Mouse (Mus musculus) intestine, embryonic 15.5 days (tissue): ENCODE measurements at regions not wholly inside any gene's neighbourhood (a gene's known extent, or its start where the extent isn't known, plus 50 kb on each side); places are given as distances from the start of the nearest gene placed in this dataset.

Experiments
- ATAC-seq: fragments of 200-750 bp; cut with Nextera tagmentation; 2 replicates; pipeline ENCODE4 v1.8.0; 2017; ENCODE audit warnings: moderate TSS enrichment, moderate library complexity
- H3K27ac ChIP-seq: fragments of 300-500 bp; sonication (generic); 2 replicates; pipeline ENCODE4 v1.5.1; 2015; ENCODE audit warnings: mild to moderate bottlenecking, inconsistent platforms
- H3K27me3 ChIP-seq: fragments of 300-500 bp; sonication (generic); replicated peaks from 2 replicates; pipeline ENCODE4 v1.6.1; 2015; ENCODE audit warnings: inconsistent platforms
- H3K36me3 ChIP-seq: fragments of 300-500 bp; sonication (generic); 2 replicates; pipeline ENCODE4 v1.6.1; 2015; ENCODE audit warnings: inconsistent platforms
- H3K4me1 ChIP-seq: fragments of 300-500 bp; sonication (generic); replicated peaks from 2 replicates; pipeline ENCODE4 v1.6.1; 2015; ENCODE audit warnings: inconsistent platforms
- H3K4me2 ChIP-seq: fragments of 300-500 bp; sonication (generic); replicated peaks from 2 replicates; pipeline ENCODE4 v1.6.1; 2015; ENCODE audit warnings: mild to moderate bottlenecking, inconsistent platforms
- H3K4me3 ChIP-seq: fragments of 300-500 bp; sonication (generic); replicated peaks from 2 replicates; pipeline ENCODE4 v1.5.1; 2015; ENCODE audit warnings: inconsistent platforms
- H3K9ac ChIP-seq: fragments of 300-500 bp; sonication (generic); 2 replicates; pipeline ENCODE4 v1.6.1; 2015; ENCODE audit warnings: inconsistent platforms
- H3K9me3 ChIP-seq: fragments of 300-500 bp; sonication (generic); 2 replicates; pipeline ENCODE4 v1.6.1; 2016; ENCODE audit warnings: inconsistent platforms
- WGBS: fragments of 180-500 bp; shearing (Covaris S2); methylation state at CpG from one replicate; pipeline ENCODE4 v1.1.7; 2015; 5-methylcytosine and 5-hydroxymethylcytosine counted together

DNA sequence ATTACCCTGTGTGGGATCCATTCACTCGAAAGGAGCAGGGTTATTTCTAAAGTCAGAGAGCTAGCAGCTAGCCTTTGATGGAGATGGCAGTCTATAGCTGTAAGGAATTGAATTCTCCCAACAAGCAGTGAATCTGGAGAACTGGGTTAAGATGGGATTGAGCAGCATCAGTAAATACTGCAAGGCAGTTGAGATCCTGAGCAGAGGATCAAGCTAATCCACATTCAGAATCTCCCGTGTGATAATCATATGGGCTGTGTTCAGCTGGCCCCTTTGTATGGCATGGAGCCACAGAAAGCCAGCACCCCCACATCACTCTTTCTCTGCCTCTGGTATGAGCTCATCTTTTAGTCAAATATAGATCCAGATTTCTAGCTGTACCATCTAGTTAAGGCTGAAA, 334.9 kb downstream of the Actr3 start:
- no peak overlapping the region for H3K27ac ChIP-seq
- WGBS = 63% methylated on average over 2 of the region's 2 CpGs

DNA sequence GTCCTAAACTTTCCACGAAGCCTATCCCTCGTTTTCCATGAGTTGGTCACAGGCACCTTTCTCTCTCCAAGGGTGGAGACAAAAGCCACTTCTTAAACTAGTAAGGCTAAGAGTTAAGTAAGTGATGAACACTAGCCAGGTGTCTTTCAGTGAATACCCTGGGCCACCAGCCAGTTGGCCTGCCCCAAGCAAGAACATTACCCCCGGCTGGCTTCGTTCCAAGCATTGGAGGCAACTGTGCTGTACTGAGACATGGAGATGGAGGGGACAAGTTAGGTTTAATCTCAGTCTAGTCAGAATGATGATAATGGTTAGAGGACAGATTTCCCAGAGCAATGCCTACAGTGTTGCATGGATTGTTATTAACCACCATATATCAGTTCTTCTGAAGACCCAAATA, 350.6 kb downstream of the Actr3 start:
- Histone ChIP-seq H3K9me3 (no peaks in the 10 kb centered on the region), H3K27ac (no peak overlapping the region), H3K4me3 (no peak overlapping the region), H3K4me2 (no peak overlapping the region), H3K9ac (no peak overlapping the region), H3K36me3 (no peaks in the 10 kb centered on the region), H3K27me3 (no peaks in the 10 kb centered on the region), H3K4me1 (no peaks in the 10 kb centered on the region)
- ATAC-seq = no peak
- whole genome bisulfite sequencing = 87% methylated on average over 4 of the region's 4 CpGs

More for the DNA sequence above, 334.9 kb downstream of the Actr3 start:
- ATAC-seq = no peak
- no peak overlapping the region for H3K4me2 ChIP-seq
- H3K36me3 ChIP-seq = no peaks in the 10 kb centered on the region
- H3K27me3 ChIP-seq = no peaks in the 10 kb centered on the region
- no peak overlapping the region for H3K4me3 ChIP-seq
- H3K9ac ChIP-seq = no peak overlapping the region
- H3K9me3 ChIP-seq = no peaks in the 10 kb centered on the region
- no peaks in the 10 kb centered on the region for H3K4me1 ChIP-seq

DNA sequence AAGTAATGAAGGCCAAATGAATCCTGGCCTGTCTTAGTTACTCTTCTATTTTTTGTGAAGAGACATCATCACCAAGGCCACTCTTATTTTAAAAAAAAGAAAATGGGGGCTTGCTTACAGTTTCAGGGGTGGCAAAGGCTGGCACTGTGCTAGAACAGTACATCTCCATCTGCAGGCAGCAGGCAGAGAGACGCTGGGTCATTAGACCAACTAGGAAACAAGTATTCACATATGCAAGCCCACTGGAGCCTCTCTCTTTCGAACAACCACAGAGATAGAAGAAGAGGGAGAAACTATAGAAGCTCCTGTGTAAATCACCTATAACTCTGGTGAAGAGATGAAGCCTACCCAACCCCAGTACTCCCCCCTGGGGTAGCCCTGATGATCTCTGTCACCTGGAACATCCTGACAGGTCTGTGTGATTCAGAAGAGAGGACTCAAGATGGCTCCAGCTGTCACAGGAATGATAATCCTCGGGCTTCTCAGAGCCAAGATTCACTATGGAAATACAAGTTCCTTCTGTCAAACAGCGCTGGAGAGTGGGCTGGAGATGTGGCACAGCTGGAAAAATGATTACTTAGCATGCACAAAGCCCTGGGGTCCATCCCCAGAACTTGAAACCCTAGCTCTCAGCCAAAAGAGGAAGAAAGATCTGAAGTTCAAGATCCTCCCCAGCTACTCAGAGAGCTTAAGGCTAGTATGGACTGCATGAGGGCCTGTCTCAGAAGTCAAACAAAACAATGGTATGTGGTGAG, 395.8 kb downstream of the Actr3 start:
- Histone ChIP-seq H3K9ac (no peak overlapping the region), H3K9me3 (no peaks in the 10 kb centered on the region), H3K4me2 (no peak overlapping the region), H3K4me3 (no peak overlapping the region), H3K27me3 (no peaks in the 10 kb centered on the region), H3K27ac (no peak overlapping the region), H3K36me3 (no peaks in the 10 kb centered on the region), H3K4me1 (no peaks in the 10 kb centered on the region)
- 43% methylated on average over 4 of the region's 4 CpGs for whole genome bisulfite sequencing
- ATAC-seq = peak; percentile 72

DNA sequence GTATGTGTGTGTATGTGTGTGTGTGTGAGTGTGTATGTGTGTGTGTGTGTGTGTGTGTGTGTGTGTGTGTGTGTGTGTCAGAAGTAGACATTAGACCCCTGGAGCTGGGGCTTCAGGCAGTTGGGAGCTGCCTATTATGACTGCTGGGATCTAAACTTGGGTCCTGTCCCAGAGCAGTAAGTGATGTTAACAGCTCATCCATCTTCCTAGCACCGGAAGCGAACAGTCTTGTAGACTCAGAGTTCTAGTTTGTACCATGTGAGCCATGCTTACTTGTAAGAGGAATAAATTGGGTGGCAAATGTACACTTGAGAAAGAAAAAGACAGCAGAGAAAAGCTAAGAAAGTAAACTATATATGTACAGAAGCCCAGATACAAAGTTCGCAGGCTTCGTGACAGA, 422.2 kb downstream of the Actr3 start:
- Histone ChIP-seq H3K4me3 (no peak overlapping the region), H3K9ac (no peak overlapping the region), H3K4me2 (no peak overlapping the region), H3K36me3 (no peaks in the 10 kb centered on the region), H3K27me3 (no peaks in the 10 kb centered on the region), H3K4me1 (no peaks in the 10 kb centered on the region), H3K27ac (no peak overlapping the region), H3K9me3 (no peaks in the 10 kb centered on the region)
- no peak for ATAC-seq
- WGBS = 80% methylated on average over 4 of the region's 4 CpGs

DNA sequence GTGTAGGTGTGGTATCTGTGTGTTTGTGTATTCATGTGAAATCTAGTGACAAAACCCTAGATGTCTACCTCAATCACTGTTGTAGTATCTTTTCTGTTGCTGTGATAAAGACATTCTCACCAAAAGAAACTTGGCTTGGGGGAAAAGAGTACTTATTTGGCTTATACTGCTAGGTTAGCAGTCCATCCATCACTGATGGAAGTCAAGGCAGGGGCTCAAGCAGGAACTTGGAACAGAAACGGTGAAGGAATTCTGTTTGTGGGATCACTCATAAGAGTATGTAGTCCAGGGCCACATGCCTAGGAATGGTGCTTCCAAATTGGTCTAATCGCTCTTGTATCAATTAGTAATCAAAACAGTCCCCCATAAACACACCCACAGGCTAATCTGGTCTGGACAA, 423.6 kb downstream of the Actr3 start:
- Histone ChIP-seq H3K9ac (no peak overlapping the region), H3K36me3 (no peaks in the 10 kb centered on the region), H3K4me2 (no peak overlapping the region), H3K4me1 (no peaks in the 10 kb centered on the region), H3K4me3 (no peak overlapping the region), H3K27me3 (no peaks in the 10 kb centered on the region), H3K27ac (no peak overlapping the region), H3K9me3 (no peaks in the 10 kb centered on the region)
- ATAC-seq = no peak
- 75% methylated on average over 2 of the region's 2 CpGs for WGBS

DNA sequence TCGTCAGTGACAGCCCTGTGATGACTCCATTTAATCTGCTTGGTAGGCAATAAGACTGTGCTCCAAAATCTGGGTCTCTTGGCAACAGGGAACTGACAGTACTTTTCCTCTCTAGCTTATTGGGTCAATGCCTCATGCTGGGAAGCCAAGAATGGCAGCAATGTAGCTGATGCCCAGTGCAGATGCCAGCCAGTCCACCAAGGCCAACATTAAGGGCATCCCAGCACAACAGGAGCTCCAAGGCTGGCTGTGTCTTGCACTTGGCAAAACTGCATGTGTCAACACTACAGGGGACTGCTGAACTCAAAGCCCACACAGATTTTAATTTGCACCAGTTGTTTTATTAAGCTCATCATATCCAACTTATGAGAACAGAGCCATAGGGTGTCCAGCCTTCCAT, 437.9 kb downstream of the Actr3 start:
- WGBS = 46% methylated on average over 1 of the region's 1 CpGs
- no peak overlapping the region for H3K4me2 ChIP-seq
- H3K9me3 ChIP-seq = no peaks in the 10 kb centered on the region

DNA sequence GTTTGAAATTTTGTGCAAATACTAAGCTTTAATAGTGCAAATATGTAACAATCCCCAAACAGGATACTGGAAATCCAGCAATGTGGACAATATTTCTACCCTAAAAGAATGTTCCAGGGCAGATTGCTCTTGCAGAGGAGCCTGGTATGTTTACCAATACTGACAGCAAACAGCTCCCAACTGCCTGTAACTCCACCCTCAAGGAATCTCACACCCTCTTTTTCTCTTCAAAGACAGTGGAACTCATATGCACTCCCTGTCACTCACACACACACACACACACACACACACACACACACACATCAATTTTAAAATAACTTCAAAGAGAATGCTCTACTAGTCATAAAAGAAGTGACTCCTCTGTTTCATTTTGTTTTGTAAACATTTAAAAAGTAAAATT, 484.7 kb downstream of the Actr3 start:
- Histone ChIP-seq H3K27me3 (no peaks in the 10 kb centered on the region), H3K36me3 (no peaks in the 10 kb centered on the region), H3K4me2 (no peak overlapping the region), H3K4me3 (no peak overlapping the region), H3K9me3 (no peaks in the 10 kb centered on the region), H3K9ac (no peak overlapping the region), H3K4me1 (no peaks in the 10 kb centered on the region), H3K27ac (no peak overlapping the region)
- no peak for ATAC-seq

More for the DNA sequence above, 437.9 kb downstream of the Actr3 start:
- Histone ChIP-seq H3K9ac (no peak overlapping the region), H3K27ac (no peak overlapping the region), H3K27me3 (no peaks in the 10 kb centered on the region), H3K4me1 (no peaks in the 10 kb centered on the region), H3K4me3 (no peak overlapping the region), H3K36me3 (no peaks in the 10 kb centered on the region)
- ATAC-seq = no peak

DNA sequence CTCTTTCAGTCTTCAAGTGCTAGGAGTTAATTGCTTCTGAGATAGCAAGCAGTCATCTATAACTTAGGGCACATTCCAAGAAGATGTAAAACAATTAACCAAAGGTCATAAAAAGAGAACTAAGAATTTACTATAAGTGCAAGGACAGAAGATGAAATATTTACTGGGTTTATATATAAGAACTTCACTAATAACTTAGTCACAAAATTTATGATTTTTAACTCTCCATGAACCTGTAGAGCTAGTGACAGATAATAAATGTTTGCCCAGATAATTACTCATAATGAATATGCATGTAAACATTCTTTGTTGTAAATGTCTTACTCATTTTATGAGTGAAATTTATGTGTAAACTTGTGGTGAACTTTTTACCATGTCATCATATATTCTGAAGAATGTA, 531.2 kb downstream of the Actr3 start:
- ATAC-seq = no peak
- Histone ChIP-seq H3K27me3 (no peaks in the 10 kb centered on the region), H3K4me3 (no peak overlapping the region), H3K36me3 (no peaks in the 10 kb centered on the region), H3K27ac (no peak overlapping the region), H3K4me2 (no peak overlapping the region), H3K4me1 (no peaks in the 10 kb centered on the region), H3K9ac (no peak overlapping the region), H3K9me3 (no peaks in the 10 kb centered on the region)

DNA sequence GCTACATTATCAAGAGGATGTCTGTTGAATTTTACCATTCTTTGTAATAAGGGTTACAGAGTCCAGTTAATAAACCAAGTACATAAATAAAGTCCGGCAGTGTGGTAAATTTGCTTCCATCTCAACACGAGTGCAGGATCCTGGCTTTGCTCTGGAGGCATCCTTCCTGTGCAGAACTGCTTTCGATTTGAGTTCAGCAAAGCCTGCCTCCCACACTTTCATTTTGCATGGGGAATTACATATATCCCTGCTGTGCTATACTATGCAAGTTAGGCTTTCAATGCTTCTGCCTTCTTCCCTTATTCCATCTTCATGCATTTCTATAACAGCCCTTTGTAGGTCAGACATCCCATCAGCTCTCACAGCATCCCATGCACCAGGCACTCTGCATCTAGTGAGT, 564.4 kb downstream of the Actr3 start:
- no peak overlapping the region for H3K4me3 ChIP-seq
- ATAC-seq = no peak
- no peaks in the 10 kb centered on the region for H3K4me1 ChIP-seq
- no peak overlapping the region for H3K27ac ChIP-seq
- H3K36me3 ChIP-seq = no peaks in the 10 kb centered on the region
- H3K9ac ChIP-seq = no peak overlapping the region
- H3K27me3 ChIP-seq = no peaks in the 10 kb centered on the region
- H3K4me2 ChIP-seq = no peak overlapping the region
- WGBS = 83% methylated on average over 3 of the region's 3 CpGs
- no peaks in the 10 kb centered on the region for H3K9me3 ChIP-seq

DNA sequence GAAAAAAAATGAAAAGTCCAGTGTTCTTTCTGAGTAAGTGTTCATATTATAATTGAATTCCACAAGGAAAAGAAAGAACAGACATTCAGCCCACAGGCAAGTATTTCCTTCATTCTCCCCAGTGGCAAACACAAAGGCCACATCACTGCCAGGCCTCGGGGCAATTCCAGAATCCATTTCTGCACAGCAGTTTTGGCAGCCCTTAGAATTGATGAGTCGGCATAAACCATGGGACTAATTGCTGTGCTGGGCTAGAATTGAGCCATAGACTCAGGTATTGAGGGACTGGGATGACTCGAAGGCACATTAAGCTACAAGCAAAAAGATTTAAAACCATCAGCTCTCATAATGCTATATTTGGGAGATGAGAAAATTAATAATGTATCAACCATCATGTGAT, 569.3 kb downstream of the Actr3 start:
- no peak overlapping the region for H3K4me3 ChIP-seq
- no peak overlapping the region for H3K27ac ChIP-seq
- no peaks in the 10 kb centered on the region for H3K4me1 ChIP-seq
- no peaks in the 10 kb centered on the region for H3K9me3 ChIP-seq
- no peak overlapping the region for H3K4me2 ChIP-seq
- H3K27me3 ChIP-seq = no peaks in the 10 kb centered on the region
- 87% methylated on average over 3 of the region's 3 CpGs for WGBS
- no peaks in the 10 kb centered on the region for H3K36me3 ChIP-seq
- no peak overlapping the region for H3K9ac ChIP-seq
- no peak for ATAC-seq

DNA sequence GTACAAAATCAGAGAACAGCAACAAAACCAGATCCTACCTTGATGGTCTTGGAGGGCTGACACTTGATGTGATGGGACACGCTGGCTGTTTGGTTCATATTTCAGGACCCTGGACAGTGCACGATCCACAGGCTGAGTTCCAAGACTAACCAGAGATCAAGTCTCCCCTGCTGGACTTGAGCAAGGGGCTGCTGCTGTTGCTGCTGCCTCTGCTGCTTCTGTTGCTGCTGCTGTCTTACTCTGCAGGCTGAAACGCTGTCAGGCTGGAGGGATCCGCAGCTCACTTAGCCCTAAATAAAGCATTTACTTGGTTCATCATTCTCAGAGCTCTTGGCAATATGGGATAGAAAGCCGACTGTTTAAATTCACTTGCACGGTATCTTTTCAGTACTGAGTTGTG, 589.8 kb downstream of the Actr3 start:
- no peak overlapping the region for H3K9ac ChIP-seq
- ATAC-seq = no peak
- no peak overlapping the region for H3K27ac ChIP-seq
- no peaks in the 10 kb centered on the region for H3K4me1 ChIP-seq
- H3K9me3 ChIP-seq = no peaks in the 10 kb centered on the region
- H3K4me3 ChIP-seq = no peak overlapping the region
- no peak overlapping the region for H3K4me2 ChIP-seq
- 55% methylated on average over 6 of the region's 6 CpGs for WGBS
- H3K27me3 ChIP-seq = no peaks in the 10 kb centered on the region
- H3K36me3 ChIP-seq = no peaks in the 10 kb centered on the region

DNA sequence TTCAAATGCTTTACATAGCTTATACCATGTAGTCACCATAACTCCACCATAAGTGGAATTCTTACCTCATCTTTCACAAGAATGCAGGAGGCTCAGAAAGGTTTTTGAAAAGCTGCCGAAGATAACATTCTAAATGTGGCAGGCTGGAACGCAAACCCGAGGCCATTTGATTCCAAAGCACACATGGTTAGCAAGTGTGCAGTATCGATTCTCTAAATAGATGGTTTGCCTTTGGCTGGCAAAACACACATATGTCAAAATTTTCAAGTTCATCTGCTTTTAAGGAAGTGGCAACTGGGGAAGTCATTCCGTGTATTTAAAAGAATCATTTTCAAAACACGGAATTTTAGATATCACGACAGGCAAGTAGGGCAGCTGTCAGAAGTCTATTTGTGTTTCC, 609.8 kb downstream of the Actr3 start:
- Histone ChIP-seq H3K9ac (no peak overlapping the region), H3K9me3 (no peaks in the 10 kb centered on the region), H3K27me3 (no peaks in the 10 kb centered on the region), H3K4me2 (no peak overlapping the region), H3K27ac (no peak overlapping the region), H3K4me1 (no peaks in the 10 kb centered on the region), H3K36me3 (no peaks in the 10 kb centered on the region), H3K4me3 (no peak overlapping the region)
- ATAC-seq = no peak
- WGBS = 91% methylated on average over 7 of the region's 7 CpGs

DNA sequence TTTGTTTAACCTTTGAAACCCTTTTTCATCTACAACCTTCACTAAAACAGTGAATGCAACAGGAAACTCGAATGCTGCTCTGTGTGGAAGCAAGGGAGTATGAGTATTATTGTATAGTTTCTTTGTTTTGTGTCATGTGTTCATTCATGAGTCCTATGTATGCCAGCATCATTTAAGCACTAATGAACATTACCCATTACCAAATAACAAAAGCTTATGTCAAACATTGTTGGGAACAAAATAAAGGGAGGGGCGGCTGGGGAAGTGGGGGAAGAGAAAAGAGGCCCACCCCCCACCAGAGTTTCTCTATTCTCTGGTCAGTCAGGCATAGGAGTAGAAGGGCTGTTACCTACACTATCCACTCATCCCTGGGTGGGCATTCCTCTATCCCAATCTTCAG, 642.5 kb downstream of the Actr3 start:
- no peaks in the 10 kb centered on the region for H3K27me3 ChIP-seq
- no peak overlapping the region for H3K9ac ChIP-seq
- no peak overlapping the region for H3K4me3 ChIP-seq
- H3K27ac ChIP-seq = no peak overlapping the region
- H3K36me3 ChIP-seq = no peaks in the 10 kb centered on the region
- H3K9me3 ChIP-seq = no peaks in the 10 kb centered on the region
- 65% methylated on average over 2 of the region's 2 CpGs for WGBS
- no peaks in the 10 kb centered on the region for H3K4me1 ChIP-seq
- H3K4me2 ChIP-seq = no peak overlapping the region
- ATAC-seq = no peak
